Mouse (Mus musculus): ENCODE data around the gene Lrp2bp. TPM values are rescaled to one million over a fixed set of nuclear protein-coding genes. Genes with fewer than 3 reads are reported as not detected.

The Lrp2bp gene
- total RNA-seq (2023): 0.46 to 0.78 TPM in 2 of 4 replicates, not detected in the others

GRCm38 (mm10) chr8:45999138-45999783, at the start of gene Lrp2bp:
Lrp2bp (plus strand) TSS chr8:45999303.

DNA sequence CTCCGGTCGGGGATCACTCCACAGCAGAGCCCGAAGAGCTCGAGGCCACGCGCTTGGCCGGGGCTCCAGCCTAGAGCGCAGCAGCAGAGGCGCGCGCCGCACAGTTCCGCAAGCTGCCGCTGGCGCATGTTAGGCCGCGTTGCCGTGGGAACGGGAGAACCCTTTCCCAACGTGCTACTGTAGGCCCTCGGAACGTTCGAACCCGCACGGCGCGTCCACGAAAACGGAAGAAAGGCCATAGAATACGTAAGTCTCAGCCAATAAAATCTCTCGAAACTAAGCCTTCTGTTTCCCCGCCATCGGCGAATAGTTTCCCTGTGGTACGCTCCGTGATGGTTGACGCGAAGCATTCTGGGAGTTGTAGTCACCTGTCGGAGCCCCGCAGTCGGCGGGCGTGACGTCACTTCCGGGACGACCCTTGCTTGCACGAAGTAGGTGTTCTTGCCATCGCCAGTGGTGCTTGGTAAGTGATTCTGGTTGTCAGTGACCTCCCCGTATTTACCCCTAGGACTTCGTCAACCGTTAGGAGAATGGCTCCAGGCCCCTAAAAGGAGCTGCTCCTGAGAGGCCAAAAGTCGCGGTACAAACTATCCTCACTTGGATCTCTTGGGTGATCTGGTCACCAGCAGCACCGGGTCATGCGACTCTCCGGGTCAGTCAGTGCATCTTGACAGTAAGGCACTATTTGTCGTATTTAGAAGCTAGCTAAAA, 23.8 kb upstream of the Lrp2bp start, which contains the start of the genes 1700029J07Rik and Ufsp2:
1700029J07Rik (minus strand) TSS at position 127 of the 711 bp plus-strand sequence.
Ufsp2 (plus strand) TSS at position 403 of the 711 bp plus-strand sequence.

DNA sequence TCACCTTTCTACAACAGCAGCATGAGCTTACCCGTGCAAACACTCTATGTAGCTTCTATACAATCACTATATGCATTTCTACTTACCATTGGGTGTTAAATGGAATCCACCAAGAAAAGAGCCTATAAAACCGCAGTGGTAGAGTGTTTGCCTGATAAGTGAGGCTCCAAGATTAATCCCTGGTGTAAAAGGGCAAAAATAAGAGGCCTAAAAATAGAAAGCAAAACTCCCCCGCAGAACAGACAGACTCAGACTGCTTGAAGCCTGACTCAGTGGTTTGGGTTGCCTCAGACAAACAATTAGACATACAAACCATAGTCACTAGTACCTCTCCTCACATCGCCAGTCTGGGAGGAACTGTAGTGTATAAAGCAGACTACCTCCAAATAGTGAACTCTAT, 6.5 kb downstream of the Lrp2bp start, which contains the start of gene Ankrd37:
Ankrd37 (minus strand) TSS at position 112 of the 400 bp plus-strand sequence.

Other genes with a start within 250 kb of the Lrp2bp start
- gene Pdlim3, start 113.8 kb upstream of the Lrp2bp start, total RNA-seq (2023): 0.23 to 1.2 TPM (median 0.58 TPM) in 4 replicates
- not detected in 4 replicates for gene Ccdc110, start 64.7 kb upstream of the Lrp2bp start, total RNA-seq (2023)
- 5.7 to 7.8 TPM (median 6.9 TPM) in 4 replicates for gene 1700029J07Rik, start 24.1 kb upstream of the Lrp2bp start, total RNA-seq (2023)
- 20.0 to 30.0 TPM (median 22.6 TPM) in 4 replicates for gene Ufsp2, start 23.8 kb upstream of the Lrp2bp start, total RNA-seq (2023)
- gene Ankrd37, start 6.4 kb downstream of the Lrp2bp start, total RNA-seq (2023): 9.0 to 12.5 TPM (median 11.2 TPM) in 4 replicates
- gene Cfap97, start 152.5 kb downstream of the Lrp2bp start, total RNA-seq (2023): 19.8 to 28.2 TPM (median 24.7 TPM) in 4 replicates
- 33.3 to 42.5 TPM (median 39.1 TPM) in 4 replicates for gene Snx25, start 152.9 kb downstream of the Lrp2bp start, total RNA-seq (2023)
- gene Slc25a4, start 212.0 kb downstream of the Lrp2bp start, total RNA-seq (2023): 58.8 to 70.1 TPM (median 60.2 TPM) in 4 replicates

Measured in B cell, adult 62 days (primary cell).